Mouse (Mus musculus) thymus, postnatal 36 days (tissue): Measurements from ENCODE around the gene Mbnl2.

Experiments
- DNase-seq, 2 experiments: peaks; one replicate each; pipeline ENCODE4 v3.0.0; 2022; ENCODE audit warnings: mixed read lengths in 2 of 2

Gene Mbnl2

GRCm38 (mm10) chr14:120276343-120277080 lies 1.0 kb downstream of the Mbnl2 start:
- no peak for DNase-seq

- DNase-seq = peak; percentile 39 to 42
These were observed 1.7 kb downstream of the Mbnl2 start for GRCm38 (mm10) chr14:120277081-120277656.

- peak; percentile 16 to 22 for DNase-seq
These were observed 3.1 kb downstream of the Mbnl2 start for GRCm38 (mm10) chr14:120278290-120279244.

- DNase-seq = no peak
These were observed 4.7 kb downstream of the Mbnl2 start for GRCm38 (mm10) chr14:120280136-120280535.

- no peak for DNase-seq
These were observed 8.3 kb downstream of the Mbnl2 start for GRCm38 (mm10) chr14:120283787-120284186.

GRCm38 (mm10) chr14:120284504-120284903 lies 9.0 kb downstream of the Mbnl2 start:
- no peak for DNase-seq

GRCm38 (mm10) chr14:120287121-120287986 lies 11.9 kb downstream of the Mbnl2 start:
- no peak for DNase-seq

- DNase-seq = no peak
These were observed 12.5 kb downstream of the Mbnl2 start for GRCm38 (mm10) chr14:120287987-120288275.

GRCm38 (mm10) chr14:120288378-120289002 lies 13.0 kb downstream of the Mbnl2 start:
- DNase-seq = no peak

GRCm38 (mm10) chr14:120289065-120289464 lies 13.6 kb downstream of the Mbnl2 start:
- no peak for DNase-seq

GRCm38 (mm10) chr14:120289528-120289927 lies 14.1 kb downstream of the Mbnl2 start:
- DNase-seq = no peak

- DNase-seq = no peak
These were observed 15.8 kb downstream of the Mbnl2 start for GRCm38 (mm10) chr14:120291226-120291757.

GRCm38 (mm10) chr14:120292133-120292532 lies 16.7 kb downstream of the Mbnl2 start:
- no peak for DNase-seq

GRCm38 (mm10) chr14:120292617-120293195 lies 17.2 kb downstream of the Mbnl2 start:
- DNase-seq = no peak

GRCm38 (mm10) chr14:120294480-120294879 lies 19.0 kb downstream of the Mbnl2 start:
- DNase-seq = no peak

GRCm38 (mm10) chr14:120295355-120296220 lies 20.1 kb downstream of the Mbnl2 start:
- no peak for DNase-seq

GRCm38 (mm10) chr14:120296231-120297006 lies 20.9 kb downstream of the Mbnl2 start:
- DNase-seq = no peak

- DNase-seq = no peak
These were observed 21.8 kb downstream of the Mbnl2 start for GRCm38 (mm10) chr14:120297137-120297749.

- no peak for DNase-seq
These were observed 22.4 kb downstream of the Mbnl2 start for GRCm38 (mm10) chr14:120297833-120298232.
